Mouse (Mus musculus) spleen, adult 2 months (tissue): ENCODE data around the gene Pes1. TPM values are rescaled to one million over a fixed set of nuclear protein-coding genes. Genes with fewer than 3 reads are reported as not detected.
A peak's percentile ranks its signal among the peaks of the same experiment; 100 is the strongest.

Source experiments
- DNase-seq, 2 experiments: peaks; one replicate each; pipeline versions ENCODE4 v3.0.0 to v3.0.0-alpha.2; 2012 to 2021; ENCODE audit warnings: low spot score in 2 of 2, low read depth in 1 of 2
- H3K27ac ChIP-seq: fragments of 200-500 bp; 2 replicates; pipeline ENCODE4 v1.5.1; 2012; ENCODE audit warnings: low read length, inconsistent platforms; ENCODE audit not compliant: insufficient read depth
- H3K27me3 ChIP-seq: fragments of 200-500 bp; 2 replicates; pipeline ENCODE4 v1.6.1; 2012; ENCODE audit warnings: mild to moderate bottlenecking, moderate library complexity, low read length, inconsistent platforms; ENCODE audit not compliant: control insufficient read depth, insufficient read depth
- H3K36me3 ChIP-seq: fragments of 200-500 bp; 2 replicates; pipeline ENCODE4 v1.6.1; 2012; ENCODE audit warnings: mild to moderate bottlenecking, low read length, inconsistent platforms; ENCODE audit not compliant: control insufficient read depth, insufficient read depth
- H3K4me1 ChIP-seq: fragments of 200-500 bp; 2 replicates; pipeline ENCODE4 v1.6.1; 2011; ENCODE audit warnings: inconsistent platforms; ENCODE audit not compliant: control insufficient read depth, insufficient read depth, insufficient read length
- H3K4me3 ChIP-seq: fragments of 200-500 bp; 2 replicates; pipeline ENCODE4 v1.5.1; 2011; ENCODE audit warnings: mild to moderate bottlenecking, inconsistent platforms; ENCODE audit not compliant: insufficient read depth, insufficient read length; ENCODE audit errors: extremely low read depth
- CTCF ChIP-seq: fragments of 200-500 bp; IDR thresholded peaks from 2 replicates; pipeline ENCODE4 v1.5.1; 2011; ENCODE audit warnings: mild to moderate bottlenecking, inconsistent platforms; ENCODE audit not compliant: insufficient read depth, insufficient read length, insufficient replicate concordance; ENCODE audit errors: extremely low read depth
- POLR2A ChIP-seq: fragments of 200-500 bp; IDR thresholded peaks from 2 replicates; pipeline ENCODE4 v1.6.1; 2011; ENCODE audit warnings: low read depth, low read length, inconsistent platforms
- WGBS: fragments of 180-500 bp; shearing (Covaris S2); methylation state at CpG from one replicate; pipeline ENCODE4 v1.1.7; 2018; 5-methylcytosine and 5-hydroxymethylcytosine counted together
- polyA plus RNA-seq: library from polyadenylated mRNA; depleted of rRNA; stranded (reverse); fragments of >200 nt; gene quantifications from 2 replicates; pipeline ENCODE4 v1.2.3, GENCODE M21; 2012

Pes1 gene
- polyA plus RNA-seq, 1 experiment = 33.6 TPM

DNA sequence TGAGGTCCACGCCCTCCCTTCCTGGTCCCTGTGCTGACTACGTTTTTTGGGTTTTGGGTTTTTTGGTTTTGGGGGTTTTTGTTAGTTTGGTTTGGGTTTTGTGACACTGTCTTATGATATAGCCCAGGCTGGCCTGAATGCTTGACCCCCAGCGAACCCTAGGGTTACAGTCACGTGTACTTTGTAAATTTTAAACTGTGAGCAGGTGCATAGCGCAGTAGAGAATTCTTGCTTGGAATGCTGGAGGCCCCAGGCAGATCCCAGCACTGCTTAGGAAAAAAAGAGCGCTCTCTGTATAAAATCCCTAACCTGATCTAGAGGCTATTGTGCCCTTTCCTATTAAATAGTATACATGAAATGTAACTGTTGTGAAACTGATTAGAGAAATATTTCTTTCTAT is 29.4 kb downstream of the Pes1 start:
- DNase-seq = no peak
- no peak overlapping the region for H3K27ac ChIP-seq

DNA sequence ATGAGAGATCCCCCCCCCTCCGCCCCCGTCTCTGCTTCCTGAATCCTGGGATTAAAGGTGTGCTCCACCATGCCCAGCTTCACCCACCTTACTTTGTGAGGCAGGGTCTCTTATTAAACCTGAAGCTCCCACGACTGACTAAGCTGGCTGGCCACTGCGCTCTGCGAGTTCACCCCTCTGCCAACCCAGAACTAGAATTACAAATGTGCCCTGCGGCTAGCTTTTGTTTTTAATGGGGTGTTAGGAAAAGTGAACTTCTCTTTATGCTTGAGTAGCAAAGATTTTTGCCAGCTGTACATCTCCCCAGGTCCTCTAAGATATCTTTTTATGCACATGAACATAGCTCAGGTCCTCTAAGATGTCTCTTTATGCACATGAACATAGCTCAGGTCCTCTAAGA is 30.1 kb downstream of the Pes1 start:
- 0 out of 2 replicates have a peak, but pooled peaks cover 4% of the 10 kb centered on the region for H3K27me3 ChIP-seq
- no peak for DNase-seq
- H3K36me3 ChIP-seq = no peaks in the 10 kb centered on the region
- TF ChIP-seq POLR2A (no peak), CTCF (no peak)
- H3K27ac ChIP-seq = no peak overlapping the region
- H3K4me3 ChIP-seq = no peak overlapping the region
- 91% methylated on average over 6 of the region's 6 CpGs for WGBS
- no peaks in the 10 kb centered on the region for H3K4me1 ChIP-seq

More for the DNA sequence above, 29.4 kb downstream of the Pes1 start:
- H3K4me1 ChIP-seq = no peaks in the 10 kb centered on the region
- 77% methylated on average over 6 of the region's 6 CpGs for WGBS
- H3K27me3 ChIP-seq = no peaks in the 10 kb centered on the region
- TF ChIP-seq CTCF = no peak
- TF ChIP-seq POLR2A = no peak
- no peak overlapping the region for H3K4me3 ChIP-seq
- H3K36me3 ChIP-seq = no peaks in the 10 kb centered on the region

DNA sequence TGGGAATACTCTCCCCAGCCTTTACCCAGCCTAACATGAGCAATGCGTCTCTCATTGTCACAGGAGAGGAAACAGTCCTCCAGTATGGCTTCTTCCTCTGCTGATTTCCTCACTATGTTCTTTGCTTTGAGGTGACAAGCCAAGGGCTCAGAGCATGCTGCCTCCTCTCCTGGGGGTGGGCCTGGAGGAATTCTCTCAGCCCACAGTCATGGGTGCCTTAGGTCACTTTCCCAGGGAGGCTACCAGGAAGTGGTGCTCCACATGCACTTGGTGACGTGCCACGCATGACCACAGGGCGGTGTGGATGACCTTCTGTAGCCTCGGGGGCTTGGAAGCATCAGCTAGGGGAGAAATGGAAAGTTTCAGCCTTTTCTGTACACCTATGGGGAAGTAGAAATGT is 31.7 kb downstream of the Pes1 start:
- Histone ChIP-seq H3K4me1 (no peaks in the 10 kb centered on the region), H3K4me3 (no peak overlapping the region), H3K36me3 (no peaks in the 10 kb centered on the region), H3K27me3 (0 out of 2 replicates have a peak, but pooled peaks cover 4% of the 10 kb centered on the region), H3K27ac (no peak overlapping the region)
- DNase-seq = no peak
- 58% methylated on average over 5 of the region's 5 CpGs for WGBS
- TF ChIP-seq POLR2A (no peak), CTCF (no peak)

DNA sequence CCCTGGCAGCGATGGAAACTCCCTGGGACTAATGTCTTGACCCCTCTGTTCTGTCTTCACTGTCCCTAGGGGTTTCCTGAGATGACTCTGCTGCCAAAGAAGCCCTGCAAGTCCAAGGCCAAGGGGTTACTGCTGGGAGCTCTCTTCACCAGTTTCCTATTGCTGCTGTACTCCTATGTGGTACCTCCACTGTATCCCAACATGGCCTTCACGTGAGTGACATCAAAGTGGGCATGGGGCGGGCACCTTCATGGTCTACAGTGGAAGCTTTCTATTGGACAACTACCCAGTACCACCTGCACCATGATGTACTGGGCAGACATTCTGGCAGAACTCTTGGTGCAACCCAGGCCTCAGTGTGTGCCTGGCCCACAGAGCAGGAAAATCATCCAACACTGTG is 33.1 kb downstream of the Pes1 start:
- H3K27me3 ChIP-seq = 0 out of 2 replicates have a peak, but pooled peaks cover 4% of the 10 kb centered on the region
- H3K4me3 ChIP-seq = no peak overlapping the region

DNA sequence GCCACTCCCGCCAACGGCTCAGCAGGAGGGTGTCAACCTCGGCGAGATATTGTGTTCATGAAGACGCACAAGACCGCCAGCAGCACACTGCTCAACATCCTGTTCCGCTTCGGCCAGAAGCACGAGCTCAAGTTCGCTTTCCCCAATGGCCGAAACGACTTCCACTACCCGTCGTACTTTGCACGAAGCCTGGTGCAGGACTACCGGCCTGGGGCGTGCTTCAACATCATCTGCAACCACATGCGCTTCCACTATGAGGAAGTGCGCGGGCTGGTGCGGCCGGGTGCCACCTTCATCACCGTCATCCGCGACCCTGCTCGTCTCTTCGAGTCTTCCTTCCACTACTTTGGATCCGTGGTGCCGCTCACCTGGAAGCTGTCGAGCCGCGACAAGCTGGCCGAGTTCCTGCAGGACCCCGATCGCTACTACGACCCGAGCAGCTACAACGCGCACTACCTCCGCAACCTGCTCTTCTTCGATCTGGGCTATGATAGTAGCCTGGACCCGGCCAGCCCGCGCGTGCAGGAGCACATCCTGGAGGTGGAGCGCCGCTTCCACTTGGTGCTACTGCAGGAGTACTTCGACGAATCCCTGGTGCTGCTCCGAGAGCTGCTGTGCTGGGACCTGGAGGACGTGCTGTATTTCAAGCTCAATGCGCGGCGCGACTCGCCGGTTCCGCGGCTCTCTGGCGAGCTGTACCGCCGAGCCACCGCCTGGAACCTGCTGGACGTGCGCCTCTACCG is 34.4 kb downstream of the Pes1 start:
- no peak overlapping the region for H3K27ac ChIP-seq
- H3K4me3 ChIP-seq = peak overlapping the region; percentile 28; the same call in 1 of the 2 replicates
- H3K36me3 ChIP-seq = no peaks in the 10 kb centered on the region
- 0 out of 2 replicates have a peak, but pooled peaks cover 4% of the 10 kb centered on the region for H3K27me3 ChIP-seq
- no peak for DNase-seq
- H3K4me1 ChIP-seq = no peaks in the 10 kb centered on the region
- TF ChIP-seq CTCF (no peak), POLR2A (no peak)
- 6% methylated on average over 66 of the region's 66 CpGs for WGBS

More for the DNA sequence above, 33.1 kb downstream of the Pes1 start:
- 94% methylated on average over 3 of the region's 3 CpGs for WGBS
- DNase-seq = no peak
- Histone ChIP-seq H3K36me3 (no peaks in the 10 kb centered on the region), H3K4me1 (no peaks in the 10 kb centered on the region), H3K27ac (no peak overlapping the region)
- TF ChIP-seq CTCF = no peak
- TF ChIP-seq POLR2A = no peak

DNA sequence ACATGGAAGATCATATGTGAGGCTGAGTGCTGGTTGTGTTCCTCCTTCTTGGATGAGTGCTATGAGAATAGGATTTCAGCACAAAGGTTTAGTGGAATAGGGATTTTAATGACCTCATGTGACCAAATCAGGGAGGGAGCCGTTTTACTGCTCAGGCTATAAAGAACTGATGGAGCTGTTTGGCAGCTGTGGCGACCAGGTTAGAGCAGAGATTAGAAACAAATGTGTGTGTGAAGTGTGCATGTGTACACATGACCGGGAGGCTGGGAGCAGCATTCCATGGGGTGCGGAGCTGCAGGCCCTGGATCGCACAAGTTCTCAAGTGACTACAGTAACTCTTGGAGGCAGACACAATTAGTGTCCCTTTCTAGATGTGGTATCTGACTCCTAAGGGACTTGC is 35.8 kb downstream of the Pes1 start:
- Histone ChIP-seq H3K27ac (no peak overlapping the region), H3K4me1 (no peaks in the 10 kb centered on the region), H3K4me3 (no peak overlapping the region), H3K36me3 (no peaks in the 10 kb centered on the region), H3K27me3 (0 out of 2 replicates have a peak, but pooled peaks cover 4% of the 10 kb centered on the region)
- DNase-seq = no peak
- WGBS = 88% methylated on average over 5 of the region's 5 CpGs
- TF ChIP-seq POLR2A = no peak
- no peak for TF ChIP-seq CTCF

DNA sequence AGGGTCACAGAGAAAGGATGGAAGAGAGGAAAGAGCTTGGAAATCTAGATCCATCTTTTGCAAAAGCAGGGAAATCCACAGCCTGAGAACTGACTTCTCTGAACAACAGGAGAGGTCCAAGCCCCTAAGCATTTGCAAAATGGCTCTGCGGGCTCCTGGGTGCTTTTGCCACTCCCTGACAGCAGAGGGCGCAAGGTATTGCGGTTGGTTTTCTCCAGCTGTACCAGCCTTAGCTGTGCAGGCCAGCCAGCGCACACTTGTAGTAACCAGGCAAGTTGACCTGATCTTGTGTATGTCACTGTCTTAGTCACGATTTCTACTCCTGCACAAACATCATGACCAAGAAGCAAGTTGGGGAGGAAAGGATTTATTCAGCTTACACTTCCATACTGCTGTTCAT is 37.8 kb downstream of the Pes1 start:
- Histone ChIP-seq H3K4me3 (no peak overlapping the region), H3K27me3 (0 out of 2 replicates have a peak, but pooled peaks cover 4% of the 10 kb centered on the region), H3K4me1 (no peaks in the 10 kb centered on the region), H3K36me3 (no peaks in the 10 kb centered on the region), H3K27ac (no peak overlapping the region)
- 6% methylated on average over 5 of the region's 5 CpGs for WGBS
- peak; percentile 58; the same call in 1 of the 2 replicates for TF ChIP-seq CTCF
- no peak for TF ChIP-seq POLR2A
- DNase-seq = peak; percentile 18 to 38
